Mouse (Mus musculus) embryo, embryonic 9.5 days (tissue): ENCODE results near the gene C2cd2l.
"Not testable (repeated sequence)": the region's sequence is repeated elsewhere in the genome, so short reads cannot be mapped to it uniquely, and the experiment has no call there.

Experiments used
- DNase-seq: peaks from one replicate; pipeline ENCODE4 v3.0.0-alpha.2; 2017; ENCODE audit errors: extremely low spot score

C2cd2l gene

DNA sequence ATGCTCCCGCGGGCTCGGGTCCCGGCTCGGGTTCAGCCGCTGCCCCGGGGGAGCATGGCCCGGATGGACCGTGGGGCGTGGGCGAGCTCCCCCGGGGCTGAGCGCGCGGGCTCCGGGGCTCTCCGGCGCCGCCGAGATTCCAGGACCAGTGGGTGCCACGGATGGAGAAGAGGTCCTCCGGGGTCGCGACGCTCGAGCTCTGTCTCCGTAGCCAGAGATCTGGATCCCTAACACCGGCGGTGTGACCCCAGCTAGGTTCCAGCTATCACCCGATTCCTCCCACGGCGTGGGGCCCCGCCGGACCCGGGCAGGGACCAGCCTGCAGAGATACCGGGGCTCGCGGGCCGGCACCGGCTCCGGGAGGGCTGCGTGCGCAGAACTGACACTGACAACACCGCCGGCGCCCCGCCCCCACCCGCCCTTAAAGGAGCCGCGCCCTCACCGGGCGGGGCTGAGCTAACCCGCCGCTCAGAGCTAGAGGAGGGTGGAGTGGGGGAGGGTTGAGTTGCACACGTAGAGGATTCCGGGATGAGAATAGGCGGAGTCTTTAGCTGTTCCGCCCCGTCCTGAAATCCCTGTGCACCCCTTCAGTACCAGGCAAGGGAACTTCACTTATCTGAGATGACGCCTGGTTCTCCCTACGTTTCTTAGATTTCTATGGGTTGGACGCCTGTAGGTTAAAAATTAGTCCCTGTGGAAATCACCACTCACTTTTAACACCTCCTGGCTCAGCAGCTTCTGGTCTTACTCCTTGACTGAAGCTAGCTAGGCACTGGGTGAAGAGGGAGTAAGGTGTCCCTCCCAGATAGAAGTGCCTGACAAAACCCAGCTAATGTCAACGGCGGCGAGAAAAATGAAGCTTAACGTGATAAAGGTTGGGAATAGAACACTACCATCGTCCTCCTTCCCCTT lies at the start of gene C2cd2l:
Gene C2cd2l, minus strand, starts transcription at position 399 of the 912 bp plus-strand sequence.
- DNase-seq = peak; percentile 93

DNA sequence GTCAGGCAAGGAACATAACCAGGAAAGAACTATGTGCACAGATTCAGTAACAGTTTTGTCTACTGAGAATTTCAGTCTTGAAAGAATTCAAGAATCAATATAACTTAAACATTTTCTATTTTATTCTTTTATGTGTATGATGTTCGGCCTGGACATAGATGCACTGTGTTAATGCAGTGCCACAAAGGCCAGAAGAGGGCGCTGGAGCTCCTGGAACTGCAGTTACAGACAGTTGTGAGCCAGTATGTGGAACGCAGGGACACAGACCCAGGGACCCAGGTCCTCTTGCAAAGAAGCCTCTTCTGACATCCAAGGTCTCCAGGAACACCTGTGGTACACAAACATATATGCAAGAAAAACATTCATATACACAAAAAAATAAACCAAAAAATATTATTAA lies 44.4 kb upstream of the C2cd2l start:
- DNase-seq = no peak

DNA sequence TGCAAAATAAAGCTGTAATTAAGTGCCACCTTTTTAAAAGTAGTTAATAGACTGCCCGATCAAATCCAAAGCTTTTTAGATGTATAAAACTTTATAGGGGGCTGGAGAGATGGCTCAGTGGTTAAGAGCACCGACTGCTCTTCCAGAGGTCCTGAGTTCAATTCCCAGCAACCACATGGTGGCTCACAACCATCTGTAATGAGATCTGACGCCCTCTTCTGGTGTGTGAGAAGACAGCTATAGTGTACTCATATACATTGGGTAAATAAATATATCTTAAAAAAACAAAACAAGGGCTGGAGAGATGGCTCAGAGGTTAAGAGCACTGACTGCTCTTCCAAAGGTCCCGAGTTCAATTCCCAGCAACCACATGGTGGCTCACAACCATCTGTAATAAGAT lies 41.8 kb upstream of the C2cd2l start:
- not testable (repeated sequence) for DNase-seq

DNA sequence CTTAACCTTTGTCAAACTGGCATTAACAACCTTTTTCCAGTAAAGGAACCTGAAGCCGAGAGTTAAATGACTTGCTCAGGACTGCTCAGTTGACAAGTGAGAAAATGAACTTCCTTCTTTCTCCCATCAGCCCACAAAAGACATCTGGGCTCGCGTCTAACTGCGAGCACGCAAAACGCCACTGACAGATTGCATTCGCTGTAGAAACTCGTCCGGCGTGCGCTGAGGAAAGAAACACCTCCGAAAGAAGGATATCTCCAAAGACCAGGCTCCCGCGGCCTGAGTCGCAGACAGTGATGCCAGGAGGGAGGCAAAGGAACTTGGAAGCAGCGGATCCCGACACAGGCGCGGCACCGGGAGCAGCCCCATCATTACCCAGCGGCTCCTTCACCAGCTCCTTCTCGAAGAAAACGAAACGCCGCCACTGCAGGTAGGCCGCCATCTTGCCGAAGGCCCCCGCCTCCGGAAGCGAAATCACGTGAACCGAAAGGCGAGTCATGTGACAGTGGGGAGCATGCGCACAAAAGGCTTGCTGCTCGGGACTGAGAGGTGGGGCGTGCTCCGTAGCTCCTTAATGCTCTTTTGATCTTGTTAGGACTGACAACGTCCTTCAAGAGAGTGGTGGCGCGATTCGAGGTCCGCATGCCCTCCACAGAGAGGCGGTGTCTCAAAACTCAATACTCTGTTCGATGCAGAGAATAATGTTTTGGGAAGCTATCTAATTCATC lies 41.3 kb upstream of the C2cd2l start, which contains the start of gene Vps11:
Gene Vps11, minus strand, starts transcription at position 481 of the 728 bp plus-strand sequence.
- DNase-seq = peak; percentile 95

DNA sequence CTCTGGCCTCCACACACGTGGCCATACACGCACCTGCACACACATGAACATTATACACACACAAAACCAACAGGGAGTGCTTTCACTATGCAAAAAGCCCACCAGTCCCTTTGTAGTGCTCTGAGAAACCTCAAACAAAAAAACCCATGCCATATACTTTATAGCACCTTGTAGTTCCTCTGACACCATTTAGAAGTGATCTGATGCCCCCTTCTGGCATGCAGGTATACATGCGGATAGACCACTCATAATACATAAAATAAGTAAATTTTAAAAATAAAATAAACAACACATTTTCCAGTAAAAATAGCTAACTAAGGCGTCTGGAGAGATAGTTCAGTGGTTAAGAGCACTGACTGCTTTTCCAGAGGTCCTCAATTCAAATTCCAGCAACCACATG lies 37.1 kb upstream of the C2cd2l start:
- peak; percentile 19 for DNase-seq

DNA sequence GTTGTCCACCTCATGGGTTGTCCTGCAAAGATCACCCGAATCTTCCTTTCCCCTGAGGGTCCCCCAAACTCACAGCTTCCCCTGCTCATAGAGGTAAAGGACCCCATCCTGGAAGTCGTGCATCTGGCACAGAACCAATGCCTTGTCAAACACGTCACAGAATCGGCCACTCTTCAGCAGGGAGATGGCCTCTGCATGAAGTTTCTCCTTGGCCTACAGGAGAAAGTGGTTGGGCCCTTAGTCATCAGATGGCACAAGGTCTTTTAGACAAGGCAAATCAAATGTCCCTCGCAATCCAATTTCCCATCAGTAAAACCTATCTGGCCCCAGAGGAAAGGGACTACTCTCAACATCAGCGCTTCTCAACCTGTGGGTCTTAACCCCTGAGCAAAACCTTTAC lies 33.1 kb upstream of the C2cd2l start:
- DNase-seq = no peak

DNA sequence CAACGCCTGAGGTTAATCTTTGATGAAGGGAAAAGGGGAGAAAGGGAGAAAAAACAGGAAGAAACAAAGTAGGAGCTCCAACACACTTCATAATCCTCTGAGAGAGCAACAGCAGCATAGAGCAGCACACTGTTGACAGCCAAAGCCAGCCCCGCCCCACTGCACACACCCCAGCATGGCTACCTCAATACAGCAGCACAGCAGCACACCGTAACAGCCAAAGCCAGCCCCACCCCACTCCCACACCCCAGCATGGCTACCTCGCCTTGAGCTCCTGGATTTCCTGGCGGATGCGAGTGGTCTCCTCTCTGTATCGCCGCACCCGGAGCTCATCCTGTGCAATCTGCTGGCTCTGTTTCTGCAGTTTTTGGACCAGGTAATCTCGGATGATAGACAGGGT lies 32.3 kb upstream of the C2cd2l start:
- DNase-seq = no peak

DNA sequence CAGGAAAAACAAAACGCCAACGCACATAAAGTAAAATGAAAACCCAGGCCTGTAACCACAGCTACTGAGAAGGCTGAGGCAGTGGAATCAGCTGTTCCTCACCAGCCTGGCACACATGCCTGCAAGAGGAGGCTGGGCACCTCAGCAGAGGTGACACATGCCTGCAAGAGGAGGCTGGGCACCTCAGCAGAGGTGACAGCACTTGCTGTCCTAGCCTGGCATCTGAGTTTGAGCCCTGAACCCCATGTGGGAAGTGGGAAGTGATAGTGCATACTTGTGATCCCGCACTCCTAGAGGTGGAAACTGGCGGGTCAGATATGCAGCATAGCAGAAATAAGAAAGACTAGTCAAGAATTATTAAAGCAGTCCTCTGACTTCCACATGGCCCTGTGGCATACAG lies 31.3 kb upstream of the C2cd2l start:
- no peak for DNase-seq

DNA sequence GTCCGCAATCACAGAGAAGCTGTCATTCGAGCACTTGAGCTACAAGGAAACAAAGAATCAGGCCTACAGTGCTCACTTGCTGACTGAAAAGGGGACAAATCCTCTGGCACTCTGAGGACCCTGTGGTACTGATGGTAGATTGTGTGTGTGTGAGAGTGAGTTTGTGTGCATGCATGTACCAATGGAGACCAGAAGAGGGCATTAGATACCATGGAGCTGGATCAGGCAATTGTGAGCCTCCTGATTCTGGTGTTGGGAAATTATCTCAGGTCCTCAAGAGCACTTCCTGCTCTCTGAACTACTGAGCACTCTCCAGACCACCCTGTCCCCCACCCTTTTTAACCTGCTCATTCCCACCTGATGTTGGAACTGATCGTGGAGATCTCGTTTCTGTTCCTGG lies 28.5 kb upstream of the C2cd2l start:
- DNase-seq = no peak

DNA sequence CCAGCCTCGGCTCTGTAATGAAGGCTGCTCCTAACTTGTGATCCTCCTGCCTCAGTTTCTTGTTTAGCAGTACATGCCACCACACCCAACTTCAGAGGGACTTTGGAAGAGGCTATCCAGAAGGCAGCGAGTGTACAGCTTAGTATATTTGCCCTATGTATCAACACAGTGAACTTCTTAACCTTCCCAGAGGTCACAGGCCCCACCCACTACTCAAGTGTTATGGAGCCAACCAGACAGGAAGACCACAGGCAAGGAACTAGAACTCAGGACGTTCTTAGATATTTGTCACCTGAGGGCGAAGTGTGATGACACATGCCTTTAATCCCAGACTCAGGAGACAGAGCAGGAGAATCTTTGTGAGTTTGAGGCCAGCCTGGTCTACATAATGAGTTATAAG lies 27.5 kb upstream of the C2cd2l start:
- DNase-seq = no peak

DNA sequence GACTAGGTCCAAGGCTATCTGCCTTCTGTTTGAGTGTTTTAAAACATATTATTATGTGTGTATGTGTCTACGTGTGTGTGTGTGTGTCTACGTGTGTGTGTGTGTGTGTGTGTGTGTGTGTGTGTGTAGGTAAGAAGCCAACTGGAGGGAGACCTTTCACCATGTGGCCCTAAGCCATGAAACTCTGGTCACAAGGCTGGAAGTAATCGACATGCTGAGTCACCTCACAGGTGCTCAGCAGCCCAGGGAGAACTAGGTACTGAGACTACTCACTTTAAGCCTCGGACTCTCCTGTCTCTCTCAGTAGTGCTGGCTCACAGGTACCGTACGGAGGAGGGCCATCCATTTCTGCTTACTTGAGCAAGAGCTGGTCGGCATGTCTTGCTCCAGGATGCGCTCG lies 27.1 kb upstream of the C2cd2l start:
- no peak for DNase-seq

DNA sequence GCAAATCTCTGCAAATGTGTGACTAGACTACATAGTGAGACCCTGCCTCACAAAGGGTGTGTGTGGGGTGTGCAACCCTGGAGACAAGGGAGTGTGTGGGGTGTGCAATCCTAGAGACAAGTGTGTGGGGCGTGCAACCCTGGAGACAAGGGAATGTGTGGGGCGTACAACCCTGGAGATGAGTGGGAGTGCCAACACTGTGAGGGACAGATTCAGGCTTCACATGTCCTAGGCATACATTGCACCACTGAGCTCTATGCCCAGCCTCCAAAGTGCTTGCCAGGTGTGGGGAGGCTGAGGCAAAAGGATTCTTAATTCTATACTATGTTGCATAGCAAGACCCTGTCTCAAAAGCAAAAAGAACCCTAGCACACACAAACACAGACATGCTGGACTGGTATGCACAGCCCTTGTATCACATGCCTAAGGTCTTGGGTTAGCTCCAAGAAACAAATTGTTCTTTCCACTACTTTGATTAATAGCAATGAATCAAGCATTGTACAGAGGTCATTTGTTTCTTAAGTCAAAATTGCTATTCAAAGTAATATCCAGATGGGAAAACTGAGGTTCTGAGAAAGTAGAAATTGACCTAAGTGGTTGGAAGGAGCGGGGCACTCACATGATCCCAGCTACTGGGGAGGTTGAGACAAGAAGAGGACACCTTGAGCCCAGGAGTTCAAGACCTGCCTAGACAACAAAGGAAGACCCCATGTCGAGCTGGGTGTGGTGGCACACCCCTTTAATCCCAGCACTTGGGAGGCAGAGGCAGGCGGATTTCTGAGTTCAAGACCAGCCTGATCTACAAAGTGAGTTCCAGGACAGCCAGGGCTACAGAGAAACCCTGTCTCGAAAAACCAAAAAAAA lies 25.7 kb upstream of the C2cd2l start:
- no peak for DNase-seq

DNA sequence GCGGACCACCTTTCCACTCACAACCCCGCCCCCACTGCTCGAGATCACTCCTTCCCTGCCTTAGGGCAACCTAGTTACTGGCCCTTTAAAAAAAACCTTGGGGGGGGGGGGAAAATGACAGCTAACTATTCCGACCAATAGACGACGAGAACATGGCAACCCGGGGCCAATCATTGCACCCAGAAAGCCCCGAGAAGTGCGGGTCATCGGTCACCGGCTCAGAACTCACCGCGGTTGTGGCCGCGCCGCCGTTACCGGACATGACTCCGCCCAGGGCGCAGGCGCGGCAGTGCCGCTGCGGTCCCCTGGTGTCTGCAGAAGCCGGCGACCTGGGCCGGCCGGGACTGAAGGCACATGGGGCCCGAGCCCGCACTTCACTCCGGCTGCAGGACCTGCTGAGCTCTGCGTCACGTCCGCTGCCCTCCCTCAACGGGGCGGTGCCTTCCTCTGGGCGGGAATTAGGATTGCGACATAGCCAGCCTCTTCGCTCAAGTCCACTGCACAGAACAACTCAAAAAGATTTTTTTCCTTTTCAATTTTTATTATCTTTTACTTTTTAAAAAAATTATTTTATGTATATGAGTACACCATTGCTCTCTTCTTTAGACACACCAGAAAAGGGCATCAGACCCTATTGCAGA lies 23.8 kb upstream of the C2cd2l start, which contains the start of gene Hmbs:
Gene Hmbs, minus strand, starts transcription at position 448 of the 641 bp plus-strand sequence.
- peak; percentile 95 for DNase-seq

DNA sequence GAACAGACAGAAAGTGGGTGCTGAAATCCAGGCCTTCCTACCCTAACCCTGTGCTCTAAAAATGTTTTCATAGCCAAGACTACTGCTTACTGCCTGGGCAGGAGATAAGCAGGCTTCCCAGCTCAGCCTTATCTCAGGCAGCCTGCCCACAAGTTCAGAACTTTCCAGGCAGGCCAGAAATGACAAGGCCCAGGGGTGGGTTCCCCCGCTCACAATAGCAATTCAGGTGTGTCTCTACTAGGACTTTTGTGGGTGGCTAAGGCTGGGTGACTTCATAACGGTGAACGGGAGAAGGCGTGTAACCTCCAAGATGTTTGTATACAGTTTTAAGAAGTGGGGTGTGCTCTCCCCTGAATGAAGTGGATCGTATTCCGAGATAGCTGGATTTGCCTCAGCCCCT lies 23.2 kb upstream of the C2cd2l start:
- DNase-seq = no peak

DNA sequence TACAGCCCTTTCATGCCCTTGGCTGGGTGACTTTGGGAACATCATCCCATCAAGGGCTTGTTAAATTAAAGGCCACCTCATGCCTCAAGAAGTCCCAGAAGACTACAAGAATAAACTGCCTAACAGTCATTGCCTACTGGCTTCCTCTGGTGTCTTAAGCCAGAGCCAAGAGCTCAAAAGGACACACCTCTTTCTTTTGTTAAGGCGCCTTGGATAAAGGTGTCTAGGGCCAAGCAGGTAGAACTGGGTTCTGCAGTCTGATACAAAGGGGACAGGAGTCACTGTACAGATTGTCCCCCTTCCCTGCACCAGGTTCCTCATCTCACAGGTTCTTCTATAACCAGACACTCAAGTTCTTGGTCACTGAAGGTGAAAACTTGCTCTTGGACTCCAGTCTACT lies 22.5 kb upstream of the C2cd2l start:
- no peak for DNase-seq

DNA sequence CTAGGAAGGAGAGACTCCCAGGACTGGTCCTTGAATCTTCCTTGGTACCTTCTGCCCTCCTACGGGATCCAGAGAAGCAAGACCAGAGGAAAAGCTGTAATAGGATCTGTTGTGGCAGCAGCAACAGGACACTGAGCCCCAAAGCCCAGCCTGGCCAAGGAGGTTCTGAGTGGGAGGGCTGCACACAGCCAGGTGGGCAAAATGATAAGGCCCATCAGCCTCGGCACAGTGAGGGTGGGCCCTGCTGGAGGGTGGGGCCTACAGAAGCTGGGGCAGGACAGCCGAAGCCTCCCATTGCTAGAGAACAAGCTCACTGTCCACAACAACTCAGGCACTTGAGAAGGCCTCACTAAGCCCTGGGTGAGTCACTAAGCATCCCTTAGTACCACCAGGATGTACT lies 22.1 kb upstream of the C2cd2l start:
- no peak for DNase-seq

DNA sequence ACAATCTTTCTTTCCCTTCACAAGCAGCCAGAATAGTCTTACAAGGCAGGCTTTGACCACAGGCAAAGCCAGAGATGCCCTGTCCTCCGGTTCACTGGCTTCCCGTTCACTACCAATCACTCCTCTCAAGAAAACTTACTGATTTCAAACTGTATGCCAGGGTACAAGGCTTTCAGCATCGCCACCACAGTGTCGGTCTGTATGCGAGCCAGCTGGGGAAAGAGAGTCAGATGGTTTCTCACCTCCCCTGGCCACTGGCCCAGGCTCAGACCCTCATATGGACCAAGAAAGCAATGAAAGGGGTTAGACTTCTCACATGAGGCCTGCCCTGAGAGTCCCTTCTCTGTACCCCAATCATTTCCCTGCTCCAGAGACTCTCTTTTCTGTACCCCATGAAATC lies 21.4 kb upstream of the C2cd2l start:
- no peak for DNase-seq

DNA sequence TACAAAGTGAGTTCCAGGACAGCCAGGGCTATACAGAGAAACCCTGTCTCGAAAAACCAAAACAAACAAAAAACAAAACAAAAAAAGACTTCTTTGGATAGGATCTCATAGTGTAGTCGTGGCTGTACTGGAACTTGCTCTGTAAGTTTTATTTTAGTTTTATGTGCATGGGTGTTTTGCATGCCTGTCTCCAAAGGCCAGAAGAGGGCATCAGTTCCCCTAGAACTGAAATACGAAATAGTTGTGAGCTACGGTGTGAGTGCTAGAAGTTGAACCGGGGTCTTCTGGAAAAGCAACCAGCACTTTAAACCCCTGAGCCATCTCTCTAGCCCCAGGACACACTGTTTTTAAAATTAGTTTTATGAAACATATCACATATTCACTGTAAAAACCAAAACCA lies 18.5 kb upstream of the C2cd2l start:
- no peak for DNase-seq

DNA sequence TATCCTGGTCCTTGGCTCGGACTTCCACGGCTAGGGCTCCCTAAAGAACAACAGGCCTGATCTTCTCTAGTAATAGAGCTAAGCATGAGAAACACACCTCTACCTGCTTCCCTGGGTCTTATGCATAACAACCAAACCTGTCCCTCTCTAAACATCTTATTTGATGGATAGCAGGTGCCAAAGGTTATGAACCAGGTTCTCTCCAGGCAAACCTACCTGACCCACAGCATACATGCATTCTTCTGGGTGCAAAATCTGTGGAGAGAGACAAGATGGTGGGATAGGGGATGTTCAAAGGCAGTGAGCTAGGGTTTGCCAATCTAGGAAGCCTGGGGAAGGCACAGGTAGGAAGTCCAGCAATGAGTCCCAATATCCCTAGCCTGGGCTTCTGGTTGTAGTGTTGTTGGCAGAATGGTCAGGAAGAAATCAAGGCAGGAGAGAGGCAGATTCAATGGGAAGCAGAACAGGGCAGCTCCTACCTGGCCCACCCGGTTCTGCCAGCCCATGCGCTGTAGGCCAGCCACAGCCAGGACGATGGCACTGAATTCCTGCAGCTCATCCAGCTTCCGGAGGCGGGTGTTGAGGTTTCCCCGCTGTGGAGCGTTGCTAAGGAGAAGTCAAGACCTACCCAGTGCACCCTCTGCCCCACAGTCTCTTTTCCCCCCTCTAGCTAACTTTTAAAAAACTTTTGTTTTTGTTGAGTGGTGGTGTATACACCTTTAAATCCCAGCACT lies 17.5 kb upstream of the C2cd2l start:
- DNase-seq = peak; percentile 36

DNA sequence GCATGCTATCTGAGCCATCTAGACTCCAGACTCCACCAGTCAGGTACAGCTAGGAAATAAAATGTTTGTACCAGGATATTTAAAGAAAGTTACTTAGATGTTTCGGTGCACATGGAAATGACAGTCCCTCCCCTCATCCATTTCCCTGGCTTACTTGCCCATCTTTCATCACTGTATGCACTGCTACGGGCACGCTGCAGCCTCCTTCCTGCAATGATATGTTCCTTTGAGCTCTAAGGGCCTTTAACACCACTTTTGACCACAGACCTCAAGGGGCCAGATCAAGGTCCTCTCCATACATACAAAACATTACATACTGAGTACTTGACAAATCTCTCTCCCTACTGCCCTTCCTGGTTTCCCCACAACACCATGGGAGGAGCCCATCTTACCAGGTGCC lies 16.9 kb upstream of the C2cd2l start:
- peak; percentile 55 for DNase-seq

DNA sequence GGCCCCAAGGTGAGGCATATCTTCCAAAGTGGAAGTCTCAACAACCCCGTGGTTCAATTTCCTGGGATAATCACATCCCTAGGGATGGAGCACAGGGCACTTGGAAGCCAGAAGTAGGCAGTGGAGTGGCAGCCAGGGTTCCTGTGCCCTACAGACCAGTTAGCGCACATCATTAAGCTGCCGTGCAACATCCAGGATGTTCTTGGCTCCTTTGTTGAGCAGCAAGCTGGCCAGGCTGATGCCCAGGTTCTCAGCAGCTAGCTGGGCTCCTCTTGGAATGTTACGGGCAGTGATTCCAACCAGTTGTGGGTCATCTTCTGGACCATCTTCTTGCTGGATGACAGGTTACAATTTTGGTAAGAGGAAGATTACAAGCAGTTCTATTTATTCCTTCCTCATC lies 16.4 kb upstream of the C2cd2l start:
- DNase-seq = not testable (repeated sequence)
